Mouse (Mus musculus) ovary, adult 18-20 months (tissue): ENCODE measurements around the gene Ly6g5c.

ENCODE experiments used
- DNase-seq: peaks from one replicate; pipeline ENCODE4 v3.0.0; 2022; ENCODE audit warnings: low spot score, mixed read lengths

Ly6g5c gene

GRCm38 (mm10) chr17:35140490-35140996 is 32.5 kb downstream of the Ly6g5c start:
- DNase-seq, result no peak

GRCm38 (mm10) chr17:35141971-35142370 is 33.9 kb downstream of the Ly6g5c start:
- peak; percentile 87 for DNase-seq

DNA sequence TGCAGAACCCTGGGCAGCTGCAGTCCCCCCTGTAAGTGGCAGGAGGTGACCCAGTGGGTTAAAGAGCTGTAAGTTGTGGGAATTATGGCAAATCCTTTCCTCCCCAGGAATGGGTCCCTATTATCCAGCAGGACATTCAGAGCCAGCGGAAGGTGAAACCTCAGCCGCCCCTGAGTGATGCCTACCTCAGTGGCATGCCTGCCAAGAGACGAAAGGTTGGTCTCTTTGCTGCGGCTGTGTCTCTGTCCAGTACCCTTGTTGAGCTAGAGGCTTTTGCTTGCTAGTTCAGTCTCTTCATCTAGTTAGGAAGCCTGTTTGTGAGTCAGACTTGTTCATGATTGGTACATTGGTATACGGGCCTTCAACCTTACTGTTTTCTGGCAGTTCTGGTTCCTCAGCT is 38.1 kb downstream of the Ly6g5c start:
- no peak for DNase-seq

GRCm38 (mm10) chr17:35147348-35147747 is 39.3 kb downstream of the Ly6g5c start:
- DNase-seq, result no peak

DNA sequence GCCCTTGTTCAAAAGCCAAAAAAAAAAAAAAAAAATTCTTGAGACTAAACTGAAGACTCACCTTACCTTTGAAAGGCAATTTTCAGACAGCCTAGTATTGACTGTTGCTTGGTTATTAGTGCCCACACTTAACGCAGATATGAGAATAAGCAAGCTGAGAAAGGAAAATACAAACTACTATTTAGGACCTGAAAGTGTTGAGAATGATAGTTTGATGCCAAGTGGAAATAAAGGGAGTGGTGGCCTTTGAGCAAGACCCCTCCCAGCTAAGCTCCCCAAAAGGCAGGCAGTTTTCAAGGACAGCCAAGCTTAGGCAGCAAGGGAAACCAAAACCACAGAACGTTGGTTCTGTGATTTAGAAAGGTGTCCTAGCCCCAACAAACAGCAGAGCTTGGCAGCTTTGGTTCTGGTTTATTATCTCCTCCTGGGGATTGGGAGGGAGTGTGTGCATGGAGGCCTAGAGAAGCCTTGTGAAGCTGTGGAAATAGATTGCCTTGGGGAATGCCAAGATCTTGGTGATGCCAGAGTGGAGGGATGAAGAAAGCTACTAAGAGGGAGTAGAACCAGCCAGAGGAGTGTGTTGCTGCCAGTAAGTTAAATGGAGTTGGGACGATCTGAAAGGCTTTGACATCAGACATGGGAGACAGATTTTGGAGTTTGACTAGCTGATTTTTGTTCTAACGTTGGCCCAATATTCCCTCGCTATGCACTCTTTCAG is 40.0 kb downstream of the Ly6g5c start:
- DNase-seq, result no peak

DNA sequence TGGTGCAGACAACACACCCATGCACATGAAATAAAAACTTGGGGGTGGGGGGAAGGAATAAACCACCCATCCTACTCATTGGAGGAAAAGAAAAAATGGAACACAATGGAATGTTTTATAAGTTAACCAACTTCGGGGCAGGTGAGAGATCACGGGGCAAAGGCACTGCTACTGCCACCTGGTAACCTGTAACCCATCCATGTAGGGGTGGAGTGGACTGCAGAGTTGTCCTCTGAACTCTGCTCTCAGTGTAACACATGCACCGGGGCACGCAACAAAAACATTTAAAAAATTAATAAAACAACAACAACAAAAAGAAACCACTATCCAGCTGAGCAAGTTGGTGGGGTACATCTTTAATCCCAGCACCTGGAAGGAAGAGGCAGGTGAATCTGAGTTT is 44.0 kb downstream of the Ly6g5c start:
- no peak for DNase-seq

DNA sequence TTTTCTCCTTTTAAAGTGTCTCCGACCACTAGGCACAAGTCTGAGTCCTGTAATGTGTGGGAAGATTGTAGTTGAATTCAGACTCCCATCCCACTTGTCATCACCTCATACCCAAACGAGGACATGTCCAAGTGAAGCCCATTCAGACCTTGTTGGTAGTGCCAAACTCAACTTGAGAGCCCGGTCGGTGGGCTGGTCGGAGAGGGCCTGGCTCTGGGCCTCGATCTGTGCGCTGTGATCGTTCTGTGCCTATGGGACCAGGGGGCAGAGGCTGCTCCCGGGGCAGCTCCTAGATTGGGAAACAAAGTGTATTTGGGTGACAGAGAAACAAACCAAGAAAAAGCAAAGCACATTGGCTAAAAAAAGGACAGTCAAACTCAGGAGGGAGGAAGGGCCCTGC is 45.0 kb downstream of the Ly6g5c start:
- no peak for DNase-seq

DNA sequence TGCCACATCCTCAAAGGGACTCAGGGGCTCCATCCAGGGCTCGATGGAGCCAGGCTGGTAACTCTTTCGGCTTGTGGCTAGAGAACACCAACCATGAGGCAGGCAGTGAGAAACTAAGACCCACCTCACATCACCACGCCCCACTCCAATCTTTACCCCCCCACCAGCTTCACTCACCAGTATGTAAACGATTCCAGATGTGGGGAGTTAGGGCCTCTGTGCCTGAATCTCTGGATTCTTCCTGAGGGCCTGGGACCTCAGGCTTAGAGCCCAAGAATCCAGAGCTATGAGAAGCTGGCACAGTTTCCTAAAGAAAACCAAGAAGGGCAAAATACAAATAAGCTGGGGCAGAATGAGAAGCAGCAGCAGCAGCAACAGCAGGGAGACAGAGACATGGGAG is 45.9 kb downstream of the Ly6g5c start:
- no peak for DNase-seq

DNA sequence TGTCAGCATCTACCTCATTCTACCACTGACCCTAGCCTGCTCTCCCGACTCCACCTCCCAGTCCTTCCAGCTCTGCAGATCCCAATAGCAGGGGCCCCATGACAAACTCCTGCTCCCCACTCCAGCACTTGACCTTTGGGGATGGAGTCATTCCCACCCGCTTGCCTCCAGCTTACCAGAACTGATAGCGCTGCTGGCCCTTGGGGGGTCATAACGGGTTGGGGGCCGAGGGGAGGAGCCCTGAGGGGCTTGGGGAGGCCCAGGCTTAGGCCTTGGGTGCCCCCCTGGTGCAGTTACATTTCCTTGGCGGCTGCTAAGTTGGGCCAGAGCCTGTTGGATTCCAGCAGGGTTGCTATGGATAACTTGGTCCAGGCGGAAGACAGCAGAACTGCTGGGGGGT is 46.5 kb downstream of the Ly6g5c start:
- DNase-seq, result no peak

DNA sequence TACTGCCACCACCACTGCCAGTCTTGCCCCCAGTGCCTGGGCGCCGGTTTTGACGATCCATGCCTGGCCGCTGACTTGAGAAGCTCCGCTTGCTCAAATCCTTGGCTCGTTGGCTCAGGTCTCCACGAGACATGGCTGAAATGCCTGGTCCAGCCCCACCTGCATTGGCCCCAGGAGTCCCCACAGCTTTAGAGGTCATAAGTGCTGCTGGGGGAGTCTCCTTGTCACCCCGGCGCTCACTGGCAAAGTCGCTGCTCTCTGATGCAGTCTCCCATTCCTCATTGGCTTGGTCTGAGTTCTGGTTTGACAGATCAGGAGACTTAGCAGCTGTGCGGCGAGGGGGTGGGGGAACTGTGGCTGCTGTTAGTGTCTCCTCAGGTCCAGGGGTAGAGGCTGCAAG is 47.4 kb downstream of the Ly6g5c start:
- DNase-seq, result no peak

DNA sequence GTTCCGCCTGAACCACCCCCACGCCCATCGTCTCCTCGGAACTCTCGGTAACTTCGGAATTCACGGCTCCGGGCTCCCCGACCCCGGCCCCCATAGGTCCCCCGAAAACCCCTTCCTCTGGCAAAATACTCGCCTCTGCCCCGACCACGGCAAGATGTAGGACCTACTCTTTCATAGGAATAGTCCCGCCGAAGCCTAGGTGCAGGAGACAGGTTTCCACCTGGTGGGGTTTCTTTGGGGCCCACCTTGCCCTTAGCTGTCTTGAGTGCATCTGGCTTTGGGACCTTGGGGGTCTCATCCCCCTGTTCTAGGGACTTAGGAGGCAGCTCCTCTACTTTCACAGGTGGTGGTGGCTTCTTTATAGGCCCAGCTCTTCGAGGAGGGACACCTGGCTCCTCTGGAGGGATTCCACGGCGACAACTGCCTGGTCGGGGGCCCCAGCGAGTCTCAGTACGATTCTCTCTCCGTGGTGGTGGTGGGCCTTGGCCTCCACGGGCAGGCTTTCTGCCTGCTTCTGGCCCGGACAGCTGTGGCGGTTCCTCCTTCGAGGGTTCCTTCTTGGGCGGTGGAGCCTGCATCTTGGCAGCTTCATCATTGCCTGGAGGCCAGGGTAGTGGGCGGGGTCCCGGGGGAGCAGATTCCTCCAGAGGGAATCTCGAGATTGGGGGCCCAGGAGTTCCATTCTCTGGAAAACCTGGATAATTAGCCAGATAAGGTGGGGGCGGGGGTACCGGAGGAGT is 48.6 kb downstream of the Ly6g5c start:
- no peak for DNase-seq

DNA sequence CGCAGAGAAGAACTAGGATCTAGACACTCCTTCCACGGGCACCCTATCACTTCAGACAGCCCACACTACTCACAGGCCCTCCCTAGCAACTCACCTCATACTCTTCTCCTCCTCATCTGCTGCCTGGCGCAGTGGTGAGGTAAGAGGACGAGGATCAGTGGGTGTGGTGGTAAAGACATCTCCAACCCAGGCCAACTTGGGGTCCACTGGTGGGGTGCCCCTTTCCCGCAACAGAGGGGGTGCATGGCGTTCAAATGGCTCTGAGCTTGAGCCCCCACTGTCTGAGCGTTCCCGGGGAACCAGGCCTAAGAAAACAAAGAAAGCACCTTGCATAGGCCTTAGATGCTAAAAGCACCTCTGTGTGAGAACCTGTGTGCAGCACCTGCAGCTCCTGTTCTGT is 49.2 kb downstream of the Ly6g5c start:
- DNase-seq, result no peak

GRCm38 (mm10) chr17:35157661-35158175 is 49.6 kb downstream of the Ly6g5c start:
- no peak for DNase-seq

- DNase-seq, result no peak
These were observed 50.9 kb downstream of the Ly6g5c start for GRCm38 (mm10) chr17:35158850-35159593.

DNA sequence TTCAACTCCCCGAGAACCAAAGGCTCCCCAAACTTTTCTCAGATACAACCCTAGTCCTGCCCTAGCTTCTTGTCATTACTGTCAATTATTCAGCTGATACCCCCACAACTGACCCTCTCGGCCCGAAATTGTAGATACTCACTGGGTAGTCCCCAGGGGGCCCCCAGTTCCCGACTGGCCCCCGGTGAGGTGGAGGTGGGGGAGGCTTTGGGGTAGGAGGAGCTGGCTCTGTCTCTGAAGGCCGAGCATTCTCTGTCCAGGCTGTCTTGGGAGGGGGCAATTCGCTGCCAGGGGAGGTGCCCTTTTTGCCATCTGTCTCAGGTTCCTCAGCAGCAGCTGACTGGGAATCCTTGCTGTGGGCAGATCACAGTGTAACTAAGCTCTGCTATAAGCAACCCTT is 51.6 kb downstream of the Ly6g5c start:
- DNase-seq, result no peak

- DNase-seq, result no peak
These were observed 53.3 kb downstream of the Ly6g5c start for GRCm38 (mm10) chr17:35161421-35161820.
